In genomic region chr12:83521083-83521482, GRCm38 (mm10) we compare ENCODE assay signal across 8 mouse cellular contexts. TPM values are rescaled to one million over a fixed set of nuclear protein-coding genes. Genes with fewer than 3 reads are reported as not detected.
DNase-seq lines count a peak whose midpoint lies in the region; ATAC-seq and TF ChIP-seq lines count a peak whose summit lies in the region.

No protein-coding gene starts in this region.

- peak overlapping the region; percentile 73 for H3K4me2 ChIP-seq in heart, embryonic 15.5 days
- peak overlapping the region; percentile 68 for H3K4me2 ChIP-seq in hindbrain, embryonic 15.5 days
- peak overlapping the region; percentile 78 for H3K4me2 ChIP-seq in midbrain, embryonic 15.5 days

- H3K4me1 ChIP-seq in heart, embryonic 15.5 days (replicated peaks): peaks cover 22% of the 10 kb centered on the region
- peaks cover 88% of the 10 kb centered on the region for H3K4me1 ChIP-seq in G1E (ENCODE audit: insufficient read depth, low read depth, low read length)
- peaks cover 24% of the 10 kb centered on the region for H3K4me1 ChIP-seq in hindbrain, embryonic 15.5 days (replicated peaks)
- peaks cover 18% of the 10 kb centered on the region for H3K4me1 ChIP-seq in midbrain, embryonic 15.5 days

- no peak for DNase-seq in heart, postnatal 14 days
- DNase-seq in G1E (ENCODE audit: low spot score): no peak
- no peak for DNase-seq in testis, postnatal 14 days (ENCODE audit: low spot score)
- no peak for DNase-seq in spleen, postnatal 4 days (ENCODE audit: low spot score in 2 of 2)

- H3K36me3 ChIP-seq in heart, embryonic 15.5 days: no peaks in the 10 kb centered on the region
- peaks cover 29% of the 10 kb centered on the region for H3K36me3 ChIP-seq in G1E (replicated peaks)
- no peaks in the 10 kb centered on the region for H3K36me3 ChIP-seq in hindbrain, embryonic 15.5 days
- no peaks in the 10 kb centered on the region for H3K36me3 ChIP-seq in midbrain, embryonic 15.5 days (replicated peaks)

- 30% methylated on average over 8 of the region's 8 CpGs for WGBS in heart, embryonic 15.5 days
- WGBS in hindbrain, embryonic 15.5 days: 49% methylated on average over 8 of the region's 8 CpGs
- WGBS in midbrain, embryonic 15.5 days: 50% methylated on average over 8 of the region's 8 CpGs

- no peak for TF ChIP-seq CTCF in G1E (IDR thresholded peaks at IDR 0.05; ENCODE audit: low read depth, low read length)

- no peak for ATAC-seq in heart, embryonic 15.5 days (replicated peaks; ENCODE audit: insufficient number of reproducible peaks, insufficient read depth, low FRiP score, low read depth)
- no peak for ATAC-seq in G1E (ENCODE audit: extremely low read depth, insufficient number of reproducible peaks, low FRiP score, poor library complexity, severe bottlenecking)
- ATAC-seq in hindbrain, embryonic 15.5 days (ENCODE audit: low FRiP score, low read depth): no peak
- ATAC-seq in midbrain, embryonic 15.5 days (replicated peaks): no peak
- ATAC-seq in cerebellum, adult (ENCODE audit: insufficient number of reproducible peaks, low FRiP score, low TSS enrichment): no peak

- H3K9ac ChIP-seq in heart, embryonic 15.5 days: peak overlapping the region; percentile 58
- H3K9ac ChIP-seq in hindbrain, embryonic 15.5 days: peak overlapping the region; percentile 68
- H3K9ac ChIP-seq in midbrain, embryonic 15.5 days: peak overlapping the region; percentile 60

- intact Hi-C loops in heart, postnatal 14 days (cut with DNase I): no loop called here

- H3K27me3 ChIP-seq in heart, embryonic 15.5 days: no peaks in the 10 kb centered on the region
- no peaks in the 10 kb centered on the region for H3K27me3 ChIP-seq in G1E (ENCODE audit: insufficient read depth, low read length)
- H3K27me3 ChIP-seq in hindbrain, embryonic 15.5 days: no peaks in the 10 kb centered on the region
- no peaks in the 10 kb centered on the region for H3K27me3 ChIP-seq in midbrain, embryonic 15.5 days (replicated peaks)

- H3K4me3 ChIP-seq in heart, embryonic 15.5 days: peak overlapping the region; percentile 65
- peak overlapping the region; percentile 82 for H3K4me3 ChIP-seq in G1E (ENCODE audit: low read depth, low read length)
- H3K4me3 ChIP-seq in hindbrain, embryonic 15.5 days: peak overlapping the region; percentile 74
- H3K4me3 ChIP-seq in midbrain, embryonic 15.5 days: peak overlapping the region; percentile 64

- peak overlapping the region; percentile 79 for H3K27ac ChIP-seq in heart, embryonic 15.5 days
- H3K27ac ChIP-seq in hindbrain, embryonic 15.5 days (replicated peaks): no peak overlapping the region; the same call in 1 of the 2 replicates
- H3K27ac ChIP-seq in midbrain, embryonic 15.5 days: no peak overlapping the region; the same call in 1 of the 2 replicates

- H3K9me3 ChIP-seq in heart, embryonic 15.5 days (replicated peaks): no peaks in the 10 kb centered on the region
- H3K9me3 ChIP-seq in G1E (replicated peaks): no peaks in the 10 kb centered on the region
- no peaks in the 10 kb centered on the region for H3K9me3 ChIP-seq in hindbrain, embryonic 15.5 days
- no peaks in the 10 kb centered on the region for H3K9me3 ChIP-seq in midbrain, embryonic 15.5 days

RNA-seq across cellular contexts. Expression of gene Dcaf4, which starts 0.8 kb away (rescaled TPM):
- 22.5 and 27.8 TPM in 2 replicates for polyA plus RNA-seq in heart, embryonic 15.5 days (2015; fragmentation: Nextera tagmentation; extraction: Ambion mirVana)
- 10 to 100 TPM; 15.7 to 18.3 TPM for total RNA-seq in heart, postnatal 14 days (2021)
- total RNA-seq in G1E (2014; fragmentation: Nextera tagmentation) (36.1 and 46.1 TPM in 2 replicates), G1E (2017) (21.5 and 23.1 TPM in 2 replicates)
- polyA plus RNA-seq in G1E (2012): 30.5 and 31.2 TPM in 2 replicates
- 44.8 and 49.2 TPM in 2 replicates for polyA plus RNA-seq in hindbrain, embryonic 15.5 days (2015; fragmentation: Nextera tagmentation; extraction: Ambion mirVana)
- polyA plus RNA-seq in midbrain, embryonic 15.5 days (2015; fragmentation: Nextera tagmentation; extraction: Ambion mirVana): 45.8 and 51.4 TPM in 2 replicates

RNA-seq across cellular contexts. Expression of gene Dpf3, which starts 33.6 kb away (rescaled TPM):
- polyA plus RNA-seq in heart, embryonic 15.5 days (2015; fragmentation: Nextera tagmentation; extraction: Ambion mirVana): 17.3 and 20.7 TPM in 2 replicates
- 10 to 100 TPM; 20.7 to 26.0 TPM for total RNA-seq in heart, postnatal 14 days (2021)
- total RNA-seq in G1E (2014; fragmentation: Nextera tagmentation) (11.7 and 19.7 TPM in 2 replicates), G1E (2017) (8.1 and 8.8 TPM in 2 replicates)
- 12.8 and 13.8 TPM in 2 replicates for polyA plus RNA-seq in G1E (2012)
- polyA plus RNA-seq in hindbrain, embryonic 15.5 days (2015; fragmentation: Nextera tagmentation; extraction: Ambion mirVana): 22.7 and 23.9 TPM in 2 replicates
- 25.0 and 26.9 TPM in 2 replicates for polyA plus RNA-seq in midbrain, embryonic 15.5 days (2015; fragmentation: Nextera tagmentation; extraction: Ambion mirVana)
